Mouse (Mus musculus) forebrain, embryonic 10.5 days (tissue): ENCODE measurements around the gene Ly6g6f. TPM values are rescaled to one million over a fixed set of nuclear protein-coding genes. Genes with fewer than 3 reads are reported as not detected.
A peak's percentile ranks its signal among the peaks of the same experiment; 100 is the strongest.
"Not testable (repeated sequence)": the region's sequence is repeated elsewhere in the genome, so short reads cannot be mapped to it uniquely, and the experiment has no call there.

ENCODE experiments used
- DNase-seq: peaks from one replicate; pipeline ENCODE4 v3.0.0-alpha.2; 2017; ENCODE audit warnings: low spot score; ENCODE audit errors: extremely low spot score
- H3K27ac ChIP-seq: fragments of 300-500 bp; sonication (generic); 2 replicates; pipeline ENCODE4 v1.5.1; 2016; ENCODE audit warnings: mild to moderate bottlenecking
- H3K27me3 ChIP-seq: fragments of 300-500 bp; sonication (generic); 2 replicates; pipeline ENCODE4 v1.6.1; 2016; ENCODE audit warnings: mild to moderate bottlenecking; ENCODE audit not compliant: poor library complexity, severe bottlenecking
- H3K36me3 ChIP-seq: fragments of 300-500 bp; sonication (generic); replicated peaks from 2 replicates; pipeline ENCODE4 v1.6.1; 2016; ENCODE audit warnings: mild to moderate bottlenecking, moderate library complexity
- H3K4me1 ChIP-seq: fragments of 300-500 bp; sonication (generic); 2 replicates; pipeline ENCODE4 v1.6.1; 2016
- H3K4me3 ChIP-seq: fragments of 300-500 bp; sonication (generic); 2 replicates; pipeline ENCODE4 v1.5.1; 2016; ENCODE audit warnings: mild to moderate bottlenecking, moderate library complexity
- H3K9me3 ChIP-seq: fragments of 300-500 bp; sonication (generic); 2 replicates; pipeline ENCODE4 v1.6.1; 2016; ENCODE audit warnings: mild to moderate bottlenecking, moderate library complexity
- WGBS: fragments of 180-500 bp; shearing (Covaris S2); methylation state at CpG from one replicate; pipeline ENCODE4 v1.1.7; 2016; 5-methylcytosine and 5-hydroxymethylcytosine counted together
- polyA plus RNA-seq: library from polyadenylated mRNA; unstranded; fragments of >200 nt; fragmentation: Nextera tagmentation; extraction: Ambion mirVana; gene quantifications from 2 replicates; pipeline ENCODE4 v1.2.1, GENCODE M21; 2016

Ly6g6f gene
- polyA plus RNA-seq: 0.46 and 0.69 TPM in 2 replicates

DNA sequence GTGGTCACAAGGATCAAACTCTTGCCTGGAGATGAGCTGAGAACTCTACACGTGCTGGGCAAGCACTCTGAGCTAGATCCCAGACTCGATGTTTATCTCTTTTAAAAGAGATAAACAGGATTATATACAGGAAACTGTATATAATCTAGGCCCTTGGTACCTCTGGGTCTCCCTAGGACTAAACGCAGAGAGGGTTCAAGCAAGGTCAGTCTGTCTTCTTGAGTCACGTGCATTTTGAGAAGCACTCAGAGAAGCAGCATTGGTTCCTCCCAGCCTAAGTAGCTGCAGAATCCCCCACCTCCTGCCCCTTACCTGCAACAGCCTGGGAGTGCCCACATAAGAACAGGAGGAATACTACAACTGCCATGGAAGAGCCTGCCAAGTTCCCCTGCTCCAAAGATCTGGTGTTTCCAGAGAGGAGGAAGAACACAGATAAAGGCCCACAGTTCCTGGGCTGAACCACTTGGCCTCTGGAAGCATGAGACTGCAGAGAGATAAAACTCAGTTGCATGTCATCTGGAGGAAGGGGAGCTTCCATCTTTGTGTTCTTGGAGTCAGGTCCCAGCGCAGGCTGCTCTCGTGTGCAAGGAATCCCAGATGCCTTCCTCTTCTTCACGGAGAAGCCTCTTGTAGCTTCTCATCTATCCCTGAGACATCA lies at the start of gene Ly6g6f:
TSS of gene Ly6g6f (minus strand) at position 403 of the 658 bp plus-strand sequence.
- no peak within 1 kb of the TSS for H3K4me3 ChIP-seq
- DNase-seq: no peak
- WGBS: 84% methylated on average over 7 of the region's 7 CpGs

DNA sequence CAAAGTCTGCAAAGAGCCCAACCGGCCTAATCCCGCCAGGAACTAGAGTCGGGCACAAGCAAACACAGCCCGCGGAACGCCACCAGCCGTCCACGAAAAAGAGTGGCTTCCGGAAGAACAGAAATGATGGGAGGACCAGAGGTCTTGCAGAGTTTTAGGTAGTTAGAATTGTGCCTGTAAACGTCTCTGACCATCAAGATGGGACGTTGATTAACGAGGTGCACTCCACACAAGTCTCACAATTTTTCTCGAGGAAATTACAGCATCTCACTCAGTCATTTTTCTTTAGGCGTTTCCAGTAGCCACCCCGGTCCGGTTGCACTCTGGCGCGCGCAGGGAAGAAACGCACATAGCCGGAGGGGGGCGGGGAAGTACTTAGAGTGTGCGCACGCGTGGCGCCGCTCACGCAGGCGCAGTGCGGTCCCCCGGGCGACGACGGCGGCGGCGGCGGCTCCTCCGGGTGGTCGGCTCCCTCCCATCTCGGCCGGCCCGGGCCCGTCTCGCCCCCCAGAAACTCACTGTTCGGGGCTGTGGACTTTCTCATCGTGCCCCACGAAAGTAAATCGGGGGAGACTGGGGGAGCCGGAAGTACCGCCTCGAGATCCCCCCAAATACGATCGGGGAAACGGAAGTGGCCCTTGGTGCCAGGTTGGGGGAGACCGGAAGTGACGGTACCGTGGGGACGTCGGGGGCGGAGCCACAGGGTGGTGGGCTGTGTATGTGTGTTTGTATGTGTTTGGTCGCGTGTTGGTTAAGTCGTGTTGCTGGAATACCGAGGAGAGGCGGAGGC lies 49.6 kb upstream of the Ly6g6f start, which contains the start of gene Bag6:
TSS of gene Bag6 (plus strand) at position 378 of the 790 bp plus-strand sequence.
- under 1% methylated on average over 66 of the region's 66 CpGs for WGBS
- peak; percentile 94 for DNase-seq
- peaks cover 17% of the 10 kb centered on the region for H3K4me1 ChIP-seq
- H3K36me3 ChIP-seq: peaks cover 31% of the 10 kb centered on the region
- no peaks in the 10 kb centered on the region for H3K9me3 ChIP-seq
- H3K4me3 ChIP-seq: peak within 1 kb of the TSS; percentile 76
- H3K27ac ChIP-seq: peak within 1 kb of the TSS; percentile 98
- H3K27me3 ChIP-seq: no peaks in the 10 kb centered on the region

More for the DNA sequence above, at the start of gene Ly6g6f:
- Histone ChIP-seq H3K9me3 (no peaks in the 10 kb centered on the region), H3K27ac (no peak within 1 kb of the TSS), H3K4me1 (peaks cover 18% of the 10 kb centered on the region), H3K27me3 (peaks cover 7% of the 10 kb centered on the region; the same call in 1 of the 2 replicates), H3K36me3 (no peaks in the 10 kb centered on the region)

DNA sequence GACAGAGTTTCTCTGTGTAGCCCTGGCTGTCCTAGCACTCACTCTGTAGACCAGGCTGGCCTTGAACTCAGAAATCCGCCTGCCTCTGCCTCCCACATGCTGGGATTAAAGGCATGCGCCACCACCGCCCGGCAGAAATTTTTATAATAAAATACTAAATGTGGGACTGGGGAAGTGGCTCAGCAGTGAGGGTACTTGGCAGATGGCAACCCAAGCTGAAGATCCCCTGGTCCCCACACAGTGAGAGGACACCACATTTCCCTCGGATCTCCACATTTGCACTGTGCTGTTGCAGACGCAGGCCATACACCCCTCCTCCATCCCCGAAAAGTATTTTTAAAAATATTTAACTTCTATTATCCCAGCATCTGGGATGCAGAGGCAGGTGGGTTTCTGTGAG lies 48.1 kb upstream of the Ly6g6f start:
- Histone ChIP-seq H3K4me1 (peaks cover 22% of the 10 kb centered on the region), H3K9me3 (no peaks in the 10 kb centered on the region), H3K27ac (no peak overlapping the region), H3K36me3 (peaks cover 23% of the 10 kb centered on the region), H3K4me3 (no peak overlapping the region; the same call in 1 of the 2 replicates), H3K27me3 (no peaks in the 10 kb centered on the region)
- no peak for DNase-seq
- 96% methylated on average over 7 of the region's 7 CpGs for WGBS

DNA sequence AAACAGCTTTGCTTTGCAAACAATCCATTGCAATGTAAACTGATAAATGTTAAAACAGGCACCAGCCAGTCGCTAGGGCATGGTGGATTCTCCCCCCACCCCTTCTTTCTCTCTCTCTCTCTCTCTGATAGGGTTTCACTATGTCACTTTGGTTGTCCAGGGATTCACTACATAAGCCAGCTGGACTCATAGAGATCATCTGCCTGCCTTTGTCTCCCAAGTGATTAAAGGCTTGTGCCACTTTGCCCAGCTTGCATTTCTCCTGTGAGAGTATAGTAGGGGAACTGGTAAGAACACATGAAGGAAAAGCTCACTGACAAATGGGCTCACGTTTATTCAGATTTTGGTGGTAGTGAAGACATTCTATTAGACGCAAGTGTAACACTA lies 46.8 kb upstream of the Ly6g6f start:
- peaks cover 20% of the 10 kb centered on the region for H3K36me3 ChIP-seq
- WGBS: 80% methylated on average over 3 of the region's 3 CpGs
- DNase-seq: no peak

DNA sequence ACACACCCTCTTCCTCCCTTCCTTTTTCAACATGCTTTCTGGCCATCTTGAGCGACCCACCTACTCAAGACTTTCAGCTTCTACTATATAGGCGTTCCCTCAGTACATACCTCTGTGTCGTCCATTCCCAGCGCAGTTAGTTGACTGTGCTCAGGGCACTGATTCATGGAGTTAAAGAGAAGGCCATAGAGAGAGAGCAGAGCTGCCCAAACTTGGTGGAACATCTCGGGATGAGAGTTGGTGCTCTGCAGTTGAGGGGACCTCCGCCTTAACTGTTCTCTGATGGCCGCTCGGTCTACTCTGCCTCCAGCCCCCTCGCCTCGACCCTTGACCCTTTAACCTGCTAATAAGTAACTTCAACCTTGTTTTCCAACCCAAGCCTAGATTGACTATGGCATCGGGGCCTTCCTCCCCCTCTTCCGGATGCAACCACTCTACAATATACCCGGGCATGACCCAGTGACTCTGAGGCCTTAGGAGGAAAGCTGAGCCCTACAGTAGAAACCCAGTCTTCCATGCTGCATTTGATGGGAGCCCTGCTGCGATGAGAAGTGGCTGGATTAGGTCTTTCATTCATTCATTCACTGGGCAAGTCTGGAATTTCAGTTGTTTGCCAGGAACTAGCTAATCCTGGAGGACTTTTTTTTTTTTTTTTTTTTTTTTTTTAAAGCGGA lies 46.2 kb upstream of the Ly6g6f start, which contains the start of gene Apom:
TSS of gene Apom (minus strand) at position 551 of the 674 bp plus-strand sequence.
- DNase-seq: no peak
- Histone ChIP-seq H3K4me3 (no peak within 1 kb of the TSS), H3K27me3 (no peaks in the 10 kb centered on the region), H3K27ac (no peak within 1 kb of the TSS), H3K4me1 (peaks cover 26% of the 10 kb centered on the region), H3K9me3 (no peaks in the 10 kb centered on the region), H3K36me3 (peaks cover 20% of the 10 kb centered on the region)
- WGBS: 86% methylated on average over 15 of the region's 15 CpGs

More for the DNA sequence above, 46.8 kb upstream of the Ly6g6f start:
- Histone ChIP-seq H3K27ac (no peak overlapping the region), H3K4me3 (no peak overlapping the region), H3K9me3 (no peaks in the 10 kb centered on the region), H3K27me3 (no peaks in the 10 kb centered on the region), H3K4me1 (peaks cover 26% of the 10 kb centered on the region)

DNA sequence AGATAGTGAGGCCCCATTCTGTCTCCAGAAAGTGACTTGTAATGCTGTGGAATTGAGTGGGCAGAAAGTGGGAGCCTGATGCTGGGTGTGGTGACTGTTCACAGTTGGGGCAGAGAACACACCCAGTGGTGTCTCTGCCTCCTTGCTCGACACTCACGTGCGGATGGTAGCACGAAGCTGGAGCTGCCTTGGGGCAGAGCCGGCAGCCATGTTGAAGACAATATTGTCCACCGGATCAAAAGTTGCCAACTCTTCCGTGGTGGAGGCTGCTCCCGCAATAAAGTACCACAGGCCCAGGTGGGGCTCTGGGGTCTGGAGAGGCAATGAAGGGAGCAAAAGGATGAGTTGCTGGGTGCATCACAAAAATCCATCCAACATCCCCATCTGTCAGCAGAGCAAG lies 45.6 kb upstream of the Ly6g6f start:
- no peaks in the 10 kb centered on the region for H3K27me3 ChIP-seq
- no peak for DNase-seq
- peaks cover 26% of the 10 kb centered on the region for H3K4me1 ChIP-seq
- H3K4me3 ChIP-seq: no peak overlapping the region
- 91% methylated on average over 8 of the region's 8 CpGs for WGBS
- no peak overlapping the region for H3K27ac ChIP-seq
- peaks cover 20% of the 10 kb centered on the region for H3K36me3 ChIP-seq
- no peaks in the 10 kb centered on the region for H3K9me3 ChIP-seq

DNA sequence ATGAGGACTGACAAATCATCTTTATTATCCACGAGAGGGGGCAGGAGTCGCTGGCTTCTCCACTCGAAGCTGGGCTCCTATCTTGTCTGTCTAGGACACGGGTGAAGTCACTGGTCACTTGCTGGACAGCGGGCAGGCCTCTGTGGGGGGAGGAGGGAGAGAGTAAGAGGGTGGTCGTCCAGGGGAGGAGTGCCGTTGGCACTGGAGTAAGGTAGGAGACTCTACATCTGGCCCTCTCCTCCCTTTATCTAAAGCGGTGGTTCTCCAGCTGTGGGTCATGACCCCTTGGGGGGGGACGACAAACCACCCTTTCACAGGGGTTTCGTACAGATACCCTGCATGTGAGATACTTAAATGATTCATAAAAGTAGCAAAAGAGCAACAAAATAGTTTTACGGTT lies 43.6 kb upstream of the Ly6g6f start:
- no peak overlapping the region for H3K27ac ChIP-seq
- H3K36me3 ChIP-seq: peaks cover 32% of the 10 kb centered on the region
- H3K4me1 ChIP-seq: peaks cover 33% of the 10 kb centered on the region
- no peaks in the 10 kb centered on the region for H3K27me3 ChIP-seq
- 78% methylated on average over 11 of the region's 11 CpGs for WGBS
- H3K9me3 ChIP-seq: no peaks in the 10 kb centered on the region
- DNase-seq: no peak
- H3K4me3 ChIP-seq: 0 out of 2 replicates have a peak overlapping the region, but pooled peaks have one; percentile 8

DNA sequence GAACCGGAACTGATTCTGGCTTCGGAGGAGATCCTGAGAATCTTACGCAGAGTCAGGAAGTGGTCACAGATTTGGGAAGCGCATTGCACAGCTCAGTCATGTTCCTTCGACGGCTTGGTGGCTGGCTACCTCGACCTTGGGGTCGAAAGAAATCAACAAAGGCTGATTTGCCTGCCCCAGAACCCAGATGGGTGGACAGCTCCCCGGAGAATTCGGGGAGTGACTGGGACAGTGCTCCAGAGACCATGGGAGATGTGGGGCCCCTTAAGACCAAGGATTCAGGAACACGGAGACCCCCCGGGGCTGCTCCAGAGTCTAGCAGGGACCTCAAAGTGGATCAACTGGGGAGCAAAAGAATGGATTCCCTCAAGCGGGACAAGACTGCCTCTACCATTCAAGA lies 41.6 kb upstream of the Ly6g6f start:
- DNase-seq: no peak
- 77% methylated on average over 13 of the region's 13 CpGs for WGBS
- Histone ChIP-seq H3K9me3 (no peaks in the 10 kb centered on the region), H3K27ac (peak overlapping the region; percentile 87), H3K27me3 (no peaks in the 10 kb centered on the region), H3K36me3 (peaks cover 43% of the 10 kb centered on the region), H3K4me3 (peak overlapping the region; percentile 68), H3K4me1 (peaks cover 43% of the 10 kb centered on the region)

DNA sequence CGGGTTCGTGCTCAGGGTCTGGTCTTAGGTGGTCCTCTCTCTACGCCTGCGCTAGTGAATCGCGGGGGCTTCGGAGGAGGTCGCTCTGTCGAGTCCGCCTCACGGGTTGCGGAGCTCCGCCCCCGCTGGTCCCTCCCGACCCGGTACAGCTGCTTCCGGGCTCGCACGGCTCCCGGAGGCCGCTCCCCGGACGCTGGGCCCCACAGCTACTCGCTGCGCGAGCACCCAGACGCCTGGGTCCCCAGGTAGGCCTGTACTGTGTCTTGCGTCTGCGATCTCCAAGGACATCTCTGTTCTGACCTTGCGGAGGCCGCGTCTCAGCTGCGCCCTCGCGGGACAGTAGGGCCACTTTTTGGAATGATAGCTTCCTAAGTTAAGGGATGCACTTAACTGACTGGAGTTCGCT lies 40.8 kb upstream of the Ly6g6f start, which contains the start of gene D17H6S53E:
TSS of gene D17H6S53E (plus strand) at position 168 of the 406 bp plus-strand sequence.
- Histone ChIP-seq H3K4me3 (peak within 1 kb of the TSS; percentile 68), H3K4me1 (peaks cover 48% of the 10 kb centered on the region), H3K27ac (peak within 1 kb of the TSS; percentile 87), H3K9me3 (no peaks in the 10 kb centered on the region), H3K27me3 (no peaks in the 10 kb centered on the region), H3K36me3 (peaks cover 43% of the 10 kb centered on the region)
- peak; percentile 71 for DNase-seq
- under 1% methylated on average over 36 of the region's 36 CpGs for WGBS

DNA sequence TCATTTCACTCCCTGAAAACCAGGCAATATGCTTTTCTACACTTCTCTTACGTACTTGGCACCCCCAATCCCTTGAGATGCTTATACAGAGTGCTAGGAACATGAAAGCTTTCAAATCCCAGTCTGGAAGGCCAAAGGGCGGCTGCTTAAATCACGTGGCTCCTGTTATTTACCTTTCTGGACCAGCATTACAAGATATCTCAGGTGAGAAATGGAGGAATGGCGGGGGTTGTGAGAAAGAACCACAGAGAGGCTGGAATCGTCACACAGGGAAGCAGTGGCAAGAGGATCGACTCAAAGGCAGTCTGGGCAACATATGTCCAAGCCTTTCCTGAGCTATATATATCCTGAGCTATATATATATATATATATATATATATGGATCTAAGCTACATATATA lies 40.2 kb upstream of the Ly6g6f start:
- no peak overlapping the region; the same call in 1 of the 2 replicates for H3K27ac ChIP-seq
- H3K36me3 ChIP-seq: peaks cover 43% of the 10 kb centered on the region
- peaks cover 50% of the 10 kb centered on the region for H3K4me1 ChIP-seq
- H3K27me3 ChIP-seq: no peaks in the 10 kb centered on the region
- no peaks in the 10 kb centered on the region for H3K9me3 ChIP-seq
- WGBS: 40% methylated on average over 6 of the region's 6 CpGs
- peak overlapping the region; percentile 68 for H3K4me3 ChIP-seq
- DNase-seq: no peak

DNA sequence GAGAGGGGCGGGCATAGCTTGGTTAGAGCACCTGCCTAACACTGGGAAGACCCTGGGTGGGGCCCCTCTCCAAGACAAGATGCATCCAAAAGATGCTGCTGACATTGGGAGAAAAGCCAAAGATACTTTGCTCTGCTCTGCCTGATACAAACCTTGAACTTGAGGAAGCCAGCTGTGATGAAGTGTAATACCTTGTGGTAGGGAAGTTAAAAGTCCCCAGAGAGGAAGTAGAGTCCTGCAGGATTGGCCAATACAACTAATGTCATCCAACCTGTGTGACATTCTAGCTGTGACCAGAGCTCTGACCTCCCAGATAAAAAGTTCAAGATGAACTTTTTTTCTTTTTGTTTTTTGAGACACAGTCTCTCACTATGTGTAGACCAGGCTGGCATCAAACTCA lies 39.7 kb upstream of the Ly6g6f start:
- H3K36me3 ChIP-seq: peaks cover 43% of the 10 kb centered on the region
- H3K27ac ChIP-seq: no peak overlapping the region
- no peaks in the 10 kb centered on the region for H3K27me3 ChIP-seq
- no peaks in the 10 kb centered on the region for H3K9me3 ChIP-seq
- DNase-seq: no peak
- 100% methylated on average over 1 of the region's 1 CpGs for WGBS
- peak overlapping the region; percentile 68; the same call in 1 of the 2 replicates for H3K4me3 ChIP-seq
- peaks cover 55% of the 10 kb centered on the region for H3K4me1 ChIP-seq

DNA sequence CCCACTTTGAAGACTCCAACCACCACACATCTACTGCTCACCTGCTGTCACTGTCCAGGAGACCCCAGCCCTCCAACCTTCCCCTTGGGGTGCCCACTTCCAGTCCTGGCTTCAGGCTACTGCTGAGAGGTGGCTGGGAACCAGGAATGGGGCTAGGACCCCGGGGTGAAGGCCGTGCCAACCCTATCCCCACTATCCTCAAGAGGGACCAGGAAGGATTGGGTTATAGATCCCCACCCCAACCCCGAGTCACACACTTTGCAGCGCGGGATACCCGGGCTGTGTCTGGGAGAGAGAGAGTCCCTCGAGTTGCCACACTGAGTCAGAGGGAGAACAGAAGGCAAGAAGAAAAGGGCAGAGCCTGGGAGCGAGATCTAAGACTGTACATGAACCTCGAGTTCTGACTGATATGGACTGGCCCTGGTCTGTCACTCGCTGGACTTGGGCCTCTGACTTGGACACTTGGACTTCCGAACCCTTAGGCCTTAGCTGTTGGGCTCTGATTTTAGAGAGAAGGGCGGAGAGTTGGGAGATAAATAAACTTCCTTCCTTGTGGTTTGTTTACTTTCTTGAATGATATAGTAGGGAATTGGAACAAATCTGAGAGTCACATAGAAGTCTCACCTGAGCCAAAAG lies 39.0 kb upstream of the Ly6g6f start:
- Histone ChIP-seq H3K4me1 (peaks cover 62% of the 10 kb centered on the region), H3K36me3 (peaks cover 44% of the 10 kb centered on the region)
- DNase-seq, H3K4me3 ChIP-seq, H3K27ac ChIP-seq, H3K27me3 ChIP-seq, H3K9me3 ChIP-seq: not testable (repeated sequence)
- WGBS: 92% methylated on average over 12 of the region's 12 CpGs
